Mouse (Mus musculus) heart, embryonic 14.5 days (tissue): ENCODE data around the gene Ap5m1. TPM values are rescaled to one million over a fixed set of nuclear protein-coding genes. Genes with fewer than 3 reads are reported as not detected.
"Not testable (repeated sequence)": the region's sequence is repeated elsewhere in the genome, so short reads cannot be mapped to it uniquely, and the experiment has no call there.

Experiments used
- ATAC-seq: fragments of 200-750 bp; cut with Nextera tagmentation; 2 replicates; pipeline ENCODE4 v1.8.0; 2017; ENCODE audit warnings: low read depth, moderate TSS enrichment; ENCODE audit not compliant: insufficient number of reproducible peaks, insufficient read depth, low FRiP score
- H3K27ac ChIP-seq, 2 experiments: fragments of 200-500 bp in 1 of 2; fragments of 300-500 bp in 1 of 2; sonication (generic) in 1 of 2; replicated peaks in 1 of 2; 2 replicates each; pipeline ENCODE4 v1.5.1; 2012 to 2014; ENCODE audit warnings: low read depth in 2 of 2, low read length in 2 of 2, control low read depth in 1 of 2, mild to moderate bottlenecking in 1 of 2, mixed read lengths in 1 of 2; ENCODE audit not compliant: control insufficient read depth in 1 of 2, insufficient read depth in 1 of 2
- H3K27me3 ChIP-seq: fragments of 300-500 bp; sonication (generic); 2 replicates; pipeline ENCODE4 v1.6.1; 2014; ENCODE audit warnings: mild to moderate bottlenecking, low read length, control low read depth; ENCODE audit not compliant: control insufficient read depth, insufficient read depth
- H3K36me3 ChIP-seq: fragments of 300-500 bp; sonication (generic); 2 replicates; pipeline ENCODE4 v1.6.1; 2014; ENCODE audit warnings: mild to moderate bottlenecking, control low read depth, low read length, mixed read lengths; ENCODE audit not compliant: control insufficient read depth, insufficient read depth
- H3K4me1 ChIP-seq, 2 experiments: fragments of 200-500 bp in 1 of 2; fragments of 300-500 bp in 1 of 2; sonication (generic) in 1 of 2; 2 replicates each; pipeline ENCODE4 v1.6.1; 2012 to 2014; ENCODE audit warnings: low read length in 2 of 2, control low read depth in 1 of 2, mixed read lengths in 1 of 2; ENCODE audit not compliant: control insufficient read depth in 2 of 2, insufficient read depth in 2 of 2
- H3K4me2 ChIP-seq: fragments of 300-500 bp; sonication (generic); 2 replicates; pipeline ENCODE4 v1.6.1; 2014; ENCODE audit warnings: mild to moderate bottlenecking, low read length
- H3K4me3 ChIP-seq, 2 experiments: fragments of 200-500 bp in 1 of 2; fragments of 300-500 bp in 1 of 2; sonication (generic) in 1 of 2; 2 replicates each; pipeline ENCODE4 v1.5.1; 2012 to 2014; ENCODE audit warnings: low read length in 2 of 2, mild to moderate bottlenecking in 2 of 2, control low read depth in 1 of 2, low read depth in 1 of 2, moderate library complexity in 1 of 2; ENCODE audit not compliant: control insufficient read depth in 1 of 2, insufficient read depth in 1 of 2
- H3K9ac ChIP-seq: fragments of 300-500 bp; sonication (generic); 2 replicates; pipeline ENCODE4 v1.6.1; 2014; ENCODE audit warnings: mild to moderate bottlenecking, low read length
- H3K9me3 ChIP-seq: fragments of 300-500 bp; sonication (generic); 2 replicates; pipeline ENCODE4 v1.6.1; 2016; ENCODE audit warnings: low read length, control low read depth; ENCODE audit not compliant: control insufficient read depth
- WGBS: fragments of 180-500 bp; shearing (Covaris S2); extraction: QIAGEN DNeasy Blood & Tissue Kit; methylation state at CpG from one replicate; pipeline ENCODE4 v1.1.7; 2014; 5-methylcytosine and 5-hydroxymethylcytosine counted together
- polyA plus RNA-seq: library from polyadenylated mRNA; unstranded; fragments of >200 nt; fragmentation: Nextera tagmentation; extraction: Ambion mirVana; gene quantifications from 2 replicates; pipeline ENCODE4 v1.2.1, GENCODE M21; 2014

The Ap5m1 gene
- polyA plus RNA-seq, 1 experiment from 2014 or later, result 23.4 TPM

GRCm38 (mm10) chr14:49088155-49089048 is 22.5 kb downstream of the Ap5m1 start:
- 83% methylated on average over 14 of the region's 14 CpGs for WGBS
- Histone ChIP-seq H3K9ac (no peak overlapping the region), H3K4me3 (no peak overlapping the region), H3K9me3 (no peaks in the 10 kb centered on the region), H3K27me3 (no peaks in the 10 kb centered on the region), H3K27ac (no peak overlapping the region), H3K36me3 (peaks cover 42% of the 10 kb centered on the region), H3K4me2 (no peak overlapping the region), H3K4me1 (no peaks in the 10 kb centered on the region)
- ATAC-seq, result no peak

GRCm38 (mm10) chr14:49089461-49090058 is 23.7 kb downstream of the Ap5m1 start:
- no peak overlapping the region for H3K27ac ChIP-seq
- 35% methylated on average over 6 of the region's 6 CpGs for WGBS
- ATAC-seq, result no peak

GRCm38 (mm10) chr14:49090102-49090501 is 24.2 kb downstream of the Ap5m1 start:
- H3K4me2 ChIP-seq, result no peak overlapping the region
- H3K36me3 ChIP-seq, result peaks cover 33% of the 10 kb centered on the region
- H3K4me3 ChIP-seq, result no peak overlapping the region
- WGBS, result 66% methylated on average over 5 of the region's 5 CpGs
- no peak for ATAC-seq
- no peak overlapping the region for H3K27ac ChIP-seq
- H3K9me3 ChIP-seq, result no peaks in the 10 kb centered on the region
- H3K4me1 ChIP-seq, result no peaks in the 10 kb centered on the region
- H3K9ac ChIP-seq, result no peak overlapping the region
- no peaks in the 10 kb centered on the region for H3K27me3 ChIP-seq

More at GRCm38 (mm10) chr14:49089461-49090058, 23.7 kb downstream of the Ap5m1 start:
- Histone ChIP-seq H3K27me3 (no peaks in the 10 kb centered on the region), H3K9me3 (no peaks in the 10 kb centered on the region), H3K4me1 (no peaks in the 10 kb centered on the region), H3K36me3 (peaks cover 36% of the 10 kb centered on the region), H3K9ac (no peak overlapping the region), H3K4me3 (no peak overlapping the region), H3K4me2 (no peak overlapping the region)

- Histone ChIP-seq H3K9ac (no peak overlapping the region), H3K4me3 (no peak overlapping the region), H3K4me1 (no peaks in the 10 kb centered on the region), H3K27ac (no peak overlapping the region), H3K27me3 (no peaks in the 10 kb centered on the region), H3K4me2 (no peak overlapping the region), H3K9me3 (no peaks in the 10 kb centered on the region), H3K36me3 (peaks cover 30% of the 10 kb centered on the region)
- no peak for ATAC-seq
- WGBS, result 94% methylated on average over 4 of the region's 4 CpGs
Measured at GRCm38 (mm10) chr14:49091277-49091676, 25.4 kb downstream of the Ap5m1 start.

GRCm38 (mm10) chr14:49091755-49092154 is 25.9 kb downstream of the Ap5m1 start:
- H3K4me1 ChIP-seq, H3K27me3 ChIP-seq, H3K27ac ChIP-seq, H3K4me3 ChIP-seq, H3K4me2 ChIP-seq, ATAC-seq, H3K9ac ChIP-seq, H3K9me3 ChIP-seq: not testable (repeated sequence)
- 53% methylated on average over 1 of the region's 1 CpGs for WGBS
- peaks cover 25% of the 10 kb centered on the region for H3K36me3 ChIP-seq

GRCm38 (mm10) chr14:49118381-49118780 is 52.5 kb downstream of the Ap5m1 start:
- 12% methylated on average over 7 of the region's 7 CpGs for WGBS
- Histone ChIP-seq H3K27ac (no peak overlapping the region), H3K36me3 (no peaks in the 10 kb centered on the region), H3K9me3 (no peaks in the 10 kb centered on the region), H3K4me2 (no peak overlapping the region), H3K9ac (no peak overlapping the region), H3K4me1 (no peaks in the 10 kb centered on the region), H3K27me3 (no peaks in the 10 kb centered on the region), H3K4me3 (no peak overlapping the region)
- ATAC-seq, result no peak

- WGBS, result 84% methylated on average over 9 of the region's 9 CpGs
- no peak for ATAC-seq
- Histone ChIP-seq H3K27me3 (no peaks in the 10 kb centered on the region), H3K4me3 (no peak overlapping the region), H3K9me3 (no peaks in the 10 kb centered on the region), H3K4me1 (no peaks in the 10 kb centered on the region), H3K9ac (no peak overlapping the region), H3K36me3 (no peaks in the 10 kb centered on the region), H3K27ac (no peak overlapping the region), H3K4me2 (no peak overlapping the region)
Measured at GRCm38 (mm10) chr14:49121723-49122122, 55.8 kb downstream of the Ap5m1 start.
